Mouse (Mus musculus): Measurements from ENCODE around the gene Tusc1. TPM values are rescaled to one million over a fixed set of nuclear protein-coding genes. Genes with fewer than 3 reads are reported as not detected.

The Tusc1 gene
- 10 to 100 TPM in 1 of 2 experiments, 1 to 10 TPM in 1; 6.8 to 13.0 TPM for total RNA-seq (2021)
- polyA plus RNA-seq (2012; rRNA removed): 21.3 and 27.2 TPM in 2 replicates
- long read RNA-seq, transcript Tusc1-201 (1 exons, 1,374 nt): major isoform, 16 of 16 reads
- long read RNA-seq, partial matches to known transcripts: 0 of 16 reads
- long read RNA-seq, other reads (novel, unspliced or antisense): 0 of 16 reads

DNA sequence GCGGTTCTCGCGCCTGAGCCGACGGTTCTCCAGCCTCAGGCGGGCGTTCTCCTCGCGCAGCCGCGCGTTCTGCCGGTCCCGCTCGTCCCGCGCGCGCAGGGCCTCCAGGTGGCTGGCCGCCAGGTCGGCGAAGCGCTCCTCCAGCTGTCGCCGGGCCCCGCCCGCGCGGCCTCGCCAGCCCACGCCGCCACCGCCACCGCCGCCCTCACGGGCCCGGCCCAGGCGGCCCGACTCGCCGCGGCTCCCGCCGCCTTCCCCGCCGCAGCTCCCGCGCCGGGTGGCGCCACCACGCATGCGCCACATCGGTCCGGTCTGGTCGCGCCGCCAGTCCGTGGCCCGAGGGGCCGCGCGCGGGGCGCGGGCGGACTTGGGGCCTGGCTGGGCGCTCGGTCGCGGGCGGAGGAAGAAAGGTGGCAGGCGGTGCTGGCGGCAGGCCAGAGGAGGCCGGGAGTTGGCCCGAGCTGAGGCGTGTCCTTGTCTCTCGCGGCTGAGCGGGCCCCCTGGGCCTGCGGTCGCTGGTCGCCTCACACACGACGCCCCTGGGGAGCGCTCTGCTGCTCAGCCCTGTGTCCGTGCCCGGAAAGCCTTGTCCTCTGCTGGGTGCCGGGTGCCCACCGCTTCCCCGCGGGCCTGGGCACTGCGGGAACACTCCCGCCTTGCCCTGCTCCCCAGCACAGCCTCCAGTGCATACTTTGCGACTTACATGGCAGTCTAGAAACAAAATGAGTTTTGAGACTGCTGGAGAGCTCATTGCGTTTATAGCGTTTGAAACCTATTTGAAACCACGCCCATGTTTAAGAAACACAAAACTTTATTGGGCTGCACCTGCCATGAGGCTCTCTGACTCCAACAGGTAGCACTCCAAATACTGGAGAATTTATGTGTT is at the start of gene Tusc1:
TSS of gene Tusc1 (minus strand) at position 394 of the 886 bp plus-strand sequence.
- peak; percentile 95 for DNase-seq

DNA sequence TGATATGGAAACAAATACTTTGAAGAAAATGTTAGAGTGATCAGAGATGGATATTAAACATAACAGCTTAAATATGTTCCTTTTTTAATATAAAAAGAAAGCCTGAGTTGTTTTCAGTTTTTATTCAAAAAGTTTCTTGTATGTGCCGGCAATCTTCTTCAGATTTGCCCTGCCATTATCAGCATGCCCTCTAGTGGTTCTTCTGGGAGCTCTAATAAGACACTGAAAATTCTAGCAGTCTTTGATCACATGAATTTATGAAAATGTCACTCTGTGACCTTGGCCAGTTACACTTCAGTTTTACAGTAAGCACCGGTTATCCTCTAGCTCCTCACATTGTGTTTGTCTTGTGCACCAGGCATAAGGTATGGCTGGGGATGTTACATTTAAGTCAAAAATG is 17.6 kb upstream of the Tusc1 start:
- peak; percentile 15 for DNase-seq

GRCm38 (mm10) chr4:93344357-93344756 is 9.0 kb upstream of the Tusc1 start:
- no peak for DNase-seq

DNA sequence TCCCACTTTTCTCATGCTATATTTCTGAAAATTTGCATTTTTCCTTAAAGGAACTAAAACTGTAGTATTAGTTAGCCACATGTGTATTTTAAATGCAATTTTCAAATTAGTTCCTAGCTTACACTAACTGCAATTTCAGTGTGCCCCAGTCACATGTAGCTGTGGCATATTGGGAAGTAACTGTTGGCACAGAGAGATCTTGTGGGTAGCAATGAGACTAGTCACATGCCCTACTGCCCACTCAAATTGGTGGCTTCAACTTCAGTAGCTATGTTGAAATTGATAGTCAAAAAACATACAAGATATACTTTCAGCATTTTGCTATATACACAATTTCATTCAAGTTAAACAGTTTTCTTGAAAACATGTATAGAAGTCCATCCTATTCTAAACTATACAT is 6.3 kb upstream of the Tusc1 start:
- DNase-seq: no peak

- no peak for DNase-seq
Observed at GRCm38 (mm10) chr4:93337977-93338376, 2.7 kb upstream of the Tusc1 start.

GRCm38 (mm10) chr4:93334636-93335117 is 634 bp downstream of the Tusc1 start:
- DNase-seq: peak; percentile 93

GRCm38 (mm10) chr4:93307486-93307885 is 27.8 kb downstream of the Tusc1 start:
- no peak for DNase-seq

- no peak for DNase-seq
Observed at GRCm38 (mm10) chr4:93286065-93286464, 49.2 kb downstream of the Tusc1 start.
